Mouse (Mus musculus): ENCODE measurements around the gene Ccdc138. TPM values are rescaled to one million over a fixed set of nuclear protein-coding genes. Genes with fewer than 3 reads are reported as not detected.

Ccdc138 gene
- total RNA-seq, 2 experiments from 2014 or later: 0.17 to 0.23 TPM

Other genes with a start within 250 kb of the Ccdc138 start
- gene Gcc2, start 242.5 kb upstream of the Ccdc138 start, total RNA-seq (2021): 10 to 100 TPM; 18.8 to 25.7 TPM
- 10 to 100 TPM; 38.1 to 55.4 TPM for gene Lims1, start 174.5 kb upstream of the Ccdc138 start, total RNA-seq (2021)
- gene Ranbp2, start 51.0 kb upstream of the Ccdc138 start, total RNA-seq (2021): 10 to 100 TPM; 42.0 to 47.0 TPM
- under 1 TPM in 1 of 2 experiments, not detected in 1; 0.14 TPM for gene Edar, start 177.7 kb downstream of the Ccdc138 start, total RNA-seq (2021)
- not detected for gene Gm17542, start 220.3 kb downstream of the Ccdc138 start, total RNA-seq (2021)